Mouse (Mus musculus) ES-Bruce4 (cell line): ENCODE results near the gene Ano4.

Experiments used
- CTCF ChIP-seq: IDR thresholded peaks from one replicate; pipeline ENCODE4 v1.8.1; 2011; ENCODE audit warnings: low read depth, low read length
- POLR2A ChIP-seq: IDR thresholded peaks from one replicate; pipeline ENCODE4 v1.8.1; 2011; ENCODE audit warnings: low read length; ENCODE audit not compliant: insufficient read depth

- TF ChIP-seq CTCF (no peak), POLR2A (no peak)
These were observed 64.2 kb downstream of the Ano4 start for GRCm38 (mm10) chr10:89280402-89280801.
